Mouse (Mus musculus) myocyte (in vitro differentiated cells): ENCODE data around the gene Hoxc6. TPM values are rescaled to one million over a fixed set of nuclear protein-coding genes. Genes with fewer than 3 reads are reported as not detected.

Source experiments
- H3K27me3 ChIP-seq: one replicate; pipeline ENCODE4 v1.6.1; 2011; ENCODE audit not compliant: control insufficient read depth, insufficient read depth, insufficient read length
- H3K36me3 ChIP-seq: one replicate; pipeline ENCODE4 v1.6.1; 2011; ENCODE audit not compliant: control insufficient read depth, insufficient read depth
- H3K4me2 ChIP-seq: one replicate; pipeline ENCODE4 v1.6.1; 2011; ENCODE audit warnings: low read depth, control low read depth
- H3K4me3 ChIP-seq: one replicate; pipeline ENCODE4 v1.5.1; 2011; ENCODE audit warnings: mild to moderate bottlenecking, control low read depth, moderate library complexity
- H3K79me2 ChIP-seq: one replicate; pipeline ENCODE4 v1.6.1; 2011; ENCODE audit not compliant: control insufficient read depth, insufficient read depth
- H3ac ChIP-seq: one replicate; pipeline ENCODE4 v1.6.1; 2011; ENCODE audit not compliant: control insufficient read depth, insufficient read length
- CEBPB ChIP-seq: IDR thresholded peaks from 2 replicates; pipeline ENCODE4 v1.6.1; 2011; ENCODE audit warnings: mild to moderate bottlenecking, moderate library complexity; ENCODE audit not compliant: poor library complexity, insufficient read depth, severe bottlenecking
- E2F4 ChIP-seq: IDR thresholded peaks from one replicate; pipeline ENCODE4 v1.6.1; 2011; ENCODE audit warnings: mild to moderate bottlenecking, control low read depth, moderate library complexity; ENCODE audit not compliant: insufficient read depth
- MAX ChIP-seq: IDR thresholded peaks from one replicate; pipeline ENCODE4 v1.6.1; 2011; ENCODE audit warnings: low read depth, mild to moderate bottlenecking, control low read depth
- MYOD1 ChIP-seq, 3 experiments: IDR thresholded peaks; one replicate each; pipeline ENCODE4 v1.6.1; 2011; ENCODE audit warnings: control low read depth in 2 of 3, low read depth in 2 of 3, mild to moderate bottlenecking in 2 of 3, moderate library complexity in 1 of 3; ENCODE audit not compliant: insufficient read length in 2 of 3, control insufficient read depth in 1 of 3
- MYOG ChIP-seq, 3 experiments: IDR thresholded peaks; one replicate each; pipeline ENCODE4 v1.6.1; 2011; ENCODE audit warnings: control low read depth in 2 of 3, low read depth in 2 of 3, mild to moderate bottlenecking in 2 of 3; ENCODE audit not compliant: insufficient read length in 2 of 3, control insufficient read depth in 1 of 3, insufficient read depth in 1 of 3
- POLR2A ChIP-seq: IDR thresholded peaks from one replicate; pipeline ENCODE4 v1.6.1; 2011; ENCODE audit warnings: low read depth, mild to moderate bottlenecking, control low read depth, moderate library complexity; ENCODE audit not compliant: insufficient read length
- POLR2AphosphoS2 ChIP-seq: IDR thresholded peaks from one replicate; pipeline ENCODE4 v1.6.1; 2011; ENCODE audit warnings: low read depth, control low read depth; ENCODE audit not compliant: insufficient read length
- REST ChIP-seq: IDR thresholded peaks from one replicate; pipeline ENCODE4 v1.6.1; 2011; ENCODE audit warnings: mild to moderate bottlenecking, control low read depth, moderate library complexity; ENCODE audit not compliant: insufficient read depth, insufficient read length
- SRF ChIP-seq: IDR thresholded peaks from one replicate; pipeline ENCODE4 v1.6.1; 2011; ENCODE audit warnings: low read depth; ENCODE audit not compliant: control insufficient read depth, insufficient read length
- TCF12 ChIP-seq: IDR thresholded peaks from one replicate; pipeline ENCODE4 v1.6.1; 2011; ENCODE audit warnings: mild to moderate bottlenecking, control low read depth; ENCODE audit not compliant: poor library complexity, insufficient read depth, severe bottlenecking
- TCF3 ChIP-seq: IDR thresholded peaks from one replicate; pipeline ENCODE4 v1.6.1; 2011; ENCODE audit warnings: low read depth, control low read depth; ENCODE audit not compliant: insufficient read length
- USF1 ChIP-seq: IDR thresholded peaks from one replicate; pipeline ENCODE4 v1.6.1; 2011; ENCODE audit warnings: low read depth, mild to moderate bottlenecking, control low read depth, moderate library complexity
- polyA plus RNA-seq: library from polyadenylated mRNA; unstranded; fragments of >200 nt; fragmentation: generic; extraction: Trizol; gene quantifications from one replicate; pipeline ENCODE4 v1.2.1, GENCODE M21; 2012; ENCODE audit warnings: missing spikeins

Gene Hoxc6
- polyA plus RNA-seq, 1 experiment: 14.0 TPM

DNA sequence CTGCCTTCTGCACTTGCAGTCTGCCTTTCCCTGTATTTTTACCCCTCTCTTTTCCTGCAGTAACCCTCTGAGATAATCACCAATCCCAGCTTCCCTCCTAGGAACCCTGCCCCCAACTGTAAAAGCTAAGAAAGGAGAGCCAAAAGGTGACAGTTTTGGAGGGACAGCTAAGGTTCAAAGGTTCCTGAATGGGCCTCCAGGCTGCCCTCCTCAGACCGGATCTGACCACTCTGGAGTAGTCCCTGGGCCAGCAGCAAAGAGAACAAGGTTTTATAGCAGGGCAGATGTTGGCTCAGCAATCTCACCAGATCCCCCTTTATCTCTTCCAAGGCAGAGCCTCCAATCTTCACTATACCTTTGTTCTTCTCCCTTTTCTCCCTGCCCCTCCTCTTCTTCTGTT lies 44.2 kb downstream of the Hoxc6 start:
- TF ChIP-seq CEBPB (no peak), POLR2AphosphoS2 (no peak), MYOG (IDR thresholded peaks at IDR 0.05; ENCODE audit: control insufficient read depth in 1 of 3, insufficient read depth in 1 of 3, insufficient read length in 2 of 3, low read depth in 2 of 3) (no peak), POLR2A (no peak), TCF3 (no peak), USF1 (no peak), REST (no peak), SRF (no peak), TCF12 (no peak), E2F4 (no peak), MAX (no peak), MYOD1 (IDR thresholded peaks at IDR 0.05; ENCODE audit: control insufficient read depth in 1 of 3, insufficient read length in 2 of 3, low read depth in 2 of 3) (no peak)
- no peak overlapping the region for H3ac ChIP-seq
- no peaks in the 10 kb centered on the region for H3K36me3 ChIP-seq
- no peak overlapping the region for H3K4me2 ChIP-seq
- no peak overlapping the region for H3K4me3 ChIP-seq
- no peaks in the 10 kb centered on the region for H3K27me3 ChIP-seq
- no peaks in the 10 kb centered on the region for H3K79me2 ChIP-seq

DNA sequence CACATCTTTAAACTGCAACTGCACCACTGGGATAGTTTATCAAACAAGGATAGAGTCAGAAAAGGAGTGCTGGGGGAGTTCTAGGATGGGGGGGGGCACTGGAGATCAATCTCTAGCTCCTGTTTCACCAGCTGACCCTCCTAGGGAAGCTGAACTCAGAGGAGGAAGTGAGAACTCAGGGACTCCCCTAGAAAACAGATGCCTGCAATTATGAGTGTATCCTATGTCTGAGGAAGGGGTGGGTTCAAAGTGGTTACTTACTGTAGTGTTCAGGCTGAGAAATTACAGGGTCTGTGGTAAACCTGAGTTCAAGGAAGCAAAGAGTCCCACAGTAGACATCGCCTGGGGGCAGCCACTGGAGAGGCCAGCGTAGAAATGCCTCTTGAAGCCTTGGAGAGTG lies 53.6 kb downstream of the Hoxc6 start:
- Histone ChIP-seq H3ac (no peak overlapping the region), H3K27me3 (no peaks in the 10 kb centered on the region), H3K36me3 (no peaks in the 10 kb centered on the region), H3K79me2 (no peaks in the 10 kb centered on the region), H3K4me3 (no peak overlapping the region), H3K4me2 (no peak overlapping the region)
- no peak for TF ChIP-seq MAX
- TF ChIP-seq USF1: no peak
- no peak for TF ChIP-seq TCF12
- TF ChIP-seq TCF3: no peak

DNA sequence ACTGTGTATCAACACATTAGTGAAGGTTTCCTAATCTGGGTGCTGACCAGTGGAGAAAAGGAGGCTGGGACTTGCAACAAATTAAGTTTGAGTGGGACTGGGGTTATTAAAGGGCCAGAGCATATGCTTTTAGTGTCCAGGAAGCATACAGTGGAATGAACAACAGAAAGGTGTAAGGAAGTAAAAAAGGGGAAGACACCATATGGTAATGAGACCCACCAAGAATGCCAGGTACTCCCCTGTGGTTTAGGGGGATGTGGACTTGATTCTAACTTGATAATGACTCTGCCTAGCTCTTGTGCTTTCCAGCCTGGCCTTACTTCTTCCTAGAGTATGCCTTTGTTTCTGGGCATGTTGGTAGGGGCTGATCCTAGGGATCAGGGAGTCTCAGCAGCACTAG lies 55.2 kb downstream of the Hoxc6 start:
- no peaks in the 10 kb centered on the region for H3K79me2 ChIP-seq
- H3K27me3 ChIP-seq: no peaks in the 10 kb centered on the region
- no peaks in the 10 kb centered on the region for H3K36me3 ChIP-seq
- H3K4me3 ChIP-seq: no peak overlapping the region
- no peak overlapping the region for H3ac ChIP-seq
- TF ChIP-seq TCF12 (no peak), E2F4 (no peak), MYOG (IDR thresholded peaks at IDR 0.05; ENCODE audit: control insufficient read depth in 1 of 3, insufficient read depth in 1 of 3, insufficient read length in 2 of 3, low read depth in 2 of 3) (no peak), SRF (no peak), MYOD1 (IDR thresholded peaks at IDR 0.05; ENCODE audit: control insufficient read depth in 1 of 3, insufficient read length in 2 of 3, low read depth in 2 of 3) (no peak), POLR2A (no peak), POLR2AphosphoS2 (no peak)
- no peak overlapping the region for H3K4me2 ChIP-seq

DNA sequence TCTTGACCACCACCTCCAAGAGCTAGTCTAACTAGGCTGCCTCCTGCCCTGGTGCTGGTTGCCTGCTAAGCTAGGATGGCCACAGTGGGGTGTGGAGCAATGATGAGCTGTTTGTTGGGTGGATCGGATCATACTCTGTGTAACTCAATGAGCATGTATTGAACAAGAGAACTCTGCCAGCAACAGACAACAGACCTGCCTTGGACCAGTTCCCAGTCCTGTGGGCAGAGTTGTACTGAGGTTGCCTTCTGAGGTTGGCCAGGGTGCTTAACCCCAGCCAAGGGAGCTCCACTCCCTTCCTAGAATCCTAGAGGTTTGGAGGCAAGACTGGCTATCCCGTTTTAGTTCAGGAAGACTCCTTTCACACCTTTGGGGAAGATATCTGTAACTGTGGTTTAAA lies 58.3 kb downstream of the Hoxc6 start:
- TF ChIP-seq E2F4 (no peak), MYOD1 (IDR thresholded peaks at IDR 0.05; ENCODE audit: control insufficient read depth in 1 of 3, insufficient read length in 2 of 3, low read depth in 2 of 3) (no peak), SRF (no peak), USF1 (no peak), TCF3 (no peak), TCF12 (no peak), CEBPB (no peak), MYOG (IDR thresholded peaks at IDR 0.05; ENCODE audit: control insufficient read depth in 1 of 3, insufficient read depth in 1 of 3, insufficient read length in 2 of 3, low read depth in 2 of 3) (no peak), MAX (no peak), REST (no peak), POLR2A (no peak), POLR2AphosphoS2 (no peak)
- Histone ChIP-seq H3K36me3 (no peaks in the 10 kb centered on the region), H3K27me3 (no peaks in the 10 kb centered on the region)

DNA sequence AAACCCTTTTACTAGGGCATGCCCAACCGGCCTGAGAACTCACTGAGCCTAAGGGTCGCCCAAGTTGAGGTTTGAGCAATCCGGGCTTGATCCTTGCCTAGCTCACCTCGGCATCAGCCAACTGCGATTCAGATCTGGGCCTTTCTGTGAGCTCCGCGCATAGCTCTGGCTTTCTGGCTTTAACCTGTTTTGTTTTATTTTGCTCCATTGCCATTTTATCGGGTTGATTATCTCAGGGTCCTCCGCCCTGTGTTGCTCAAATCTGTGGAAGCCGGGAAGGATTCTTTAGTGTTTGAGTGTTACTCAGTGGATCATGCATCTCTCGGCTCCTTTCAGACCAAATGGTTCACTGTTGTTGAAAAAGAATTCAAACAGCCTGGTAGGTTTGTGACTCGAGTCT lies 60.7 kb downstream of the Hoxc6 start:
- Histone ChIP-seq H3K4me3 (no peak overlapping the region), H3K79me2 (no peaks in the 10 kb centered on the region), H3K27me3 (no peaks in the 10 kb centered on the region), H3K36me3 (no peaks in the 10 kb centered on the region), H3K4me2 (no peak overlapping the region), H3ac (no peak overlapping the region)
- TF ChIP-seq E2F4 (no peak), SRF (no peak), POLR2A (no peak), MYOD1 (IDR thresholded peaks at IDR 0.05; ENCODE audit: control insufficient read depth in 1 of 3, insufficient read length in 2 of 3, low read depth in 2 of 3) (no peak), REST (no peak)

More for the DNA sequence above, 58.3 kb downstream of the Hoxc6 start:
- no peak overlapping the region for H3K4me3 ChIP-seq
- H3ac ChIP-seq: no peak overlapping the region
- H3K79me2 ChIP-seq: no peaks in the 10 kb centered on the region
- H3K4me2 ChIP-seq: no peak overlapping the region
